Comparison of ENCODE assay signal across 1 mouse cellular context in genomic region chr7:4712594-4712993, GRCm38 (mm10).
TF ChIP-seq lines count a peak whose summit lies in the region.

No protein-coding gene starts in this region.

TF ChIP-seq in CH12.LX, 34 proteins besides CTCF, POLR2A, EP300 and RAD21:
- TF ChIP-seq TCF12 (IDR thresholded peaks at IDR 0.05; ENCODE audit: low read depth, low read length) = no peak
- TF ChIP-seq SMC3 (IDR thresholded peaks at IDR 0.05; ENCODE audit: low read depth, low read length) = peak; percentile 43
